Mouse (Mus musculus): ENCODE measurements around the gene Clec2l. TPM values are rescaled to one million over a fixed set of nuclear protein-coding genes. Genes with fewer than 3 reads are reported as not detected.

Clec2l gene
- polyA plus RNA-seq, 1 experiment from 2014 or later: 7.8 TPM

- peaks cover 40% of the 10 kb centered on the region for H3K36me3 ChIP-seq
- H3K27ac ChIP-seq: no peak overlapping the region
- no peak for ATAC-seq (ENCODE audit: low FRiP score, low read depth)
- 92% methylated on average over 3 of the region's 3 CpGs for WGBS
- H3K4me2 ChIP-seq (replicated peaks): no peak overlapping the region
- H3K27me3 ChIP-seq (replicated peaks): no peaks in the 10 kb centered on the region
- no peaks in the 10 kb centered on the region for H3K9me3 ChIP-seq
- H3K4me1 ChIP-seq: 0 out of 2 replicates have a peak, but pooled peaks cover 8% of the 10 kb centered on the region
- no peak overlapping the region for H3K9ac ChIP-seq
- H3K4me3 ChIP-seq: no peak overlapping the region
These were observed 62.6 kb downstream of the Clec2l start for GRCm38 (mm10) chr6:38725515-38725914.

Other genes starting within 250 kb of the Clec2l start
- gene Ubn2, start 229.1 kb upstream of the Clec2l start, polyA plus RNA-seq (2016; fragmentation: Nextera tagmentation; extraction: Ambion mirVana): 30.2 and 32.8 TPM in 2 replicates
- gene Fmc1, start 129.6 kb upstream of the Clec2l start, polyA plus RNA-seq (2016; fragmentation: Nextera tagmentation; extraction: Ambion mirVana): 124 and 126 TPM in 2 replicates
- gene Luc7l2, start 111.7 kb upstream of the Clec2l start, polyA plus RNA-seq (2016; fragmentation: Nextera tagmentation; extraction: Ambion mirVana): 46.9 and 50.7 TPM in 2 replicates
- gene Klrg2, start 25.8 kb upstream of the Clec2l start, polyA plus RNA-seq (2016; fragmentation: Nextera tagmentation; extraction: Ambion mirVana): 0.14 TPM in 1 of 2 replicates, not detected in the other
- gene Tbxas1, start 212.3 kb downstream of the Clec2l start, polyA plus RNA-seq (2016; fragmentation: Nextera tagmentation; extraction: Ambion mirVana): 2.0 and 2.3 TPM in 2 replicates
- gene Hipk2, start 213.1 kb downstream of the Clec2l start, polyA plus RNA-seq (2016; fragmentation: Nextera tagmentation; extraction: Ambion mirVana): 32.7 and 38.8 TPM in 2 replicates

Data from neural tube, embryonic 12.5 days (tissue).